Mouse (Mus musculus): ENCODE data around the gene Fam107b. TPM values are rescaled to one million over a fixed set of nuclear protein-coding genes. Genes with fewer than 3 reads are reported as not detected.
A peak's percentile ranks its signal among the peaks of the same experiment; 100 is the strongest.

The Fam107b gene
- total RNA-seq, 2 experiments from 2014 or later = 6.7 to 7.5 TPM

DNA sequence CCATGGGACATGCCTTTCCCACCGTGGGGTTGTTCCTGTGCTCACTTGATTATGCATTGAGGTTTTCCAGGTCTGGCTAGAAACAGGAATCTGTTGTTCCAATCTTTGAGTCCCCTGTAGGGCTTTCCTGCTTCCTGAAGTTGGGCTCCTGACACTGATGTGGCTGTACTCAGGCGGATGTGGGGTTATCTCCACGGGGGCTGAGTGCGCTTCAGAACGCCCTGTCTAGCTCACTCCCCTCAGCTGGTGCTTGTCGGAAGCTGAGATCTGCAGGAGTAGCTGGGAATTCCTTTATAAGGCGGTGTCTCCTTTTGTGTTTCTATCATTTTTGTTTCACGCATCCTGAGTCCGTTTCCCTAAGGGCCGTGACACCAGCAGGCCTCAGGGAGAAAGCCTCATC is 160.5 kb downstream of the Fam107b start:
- intact Hi-C loops (cut with DNase I) = no loop called here
- DNase-seq = no peak

DNA sequence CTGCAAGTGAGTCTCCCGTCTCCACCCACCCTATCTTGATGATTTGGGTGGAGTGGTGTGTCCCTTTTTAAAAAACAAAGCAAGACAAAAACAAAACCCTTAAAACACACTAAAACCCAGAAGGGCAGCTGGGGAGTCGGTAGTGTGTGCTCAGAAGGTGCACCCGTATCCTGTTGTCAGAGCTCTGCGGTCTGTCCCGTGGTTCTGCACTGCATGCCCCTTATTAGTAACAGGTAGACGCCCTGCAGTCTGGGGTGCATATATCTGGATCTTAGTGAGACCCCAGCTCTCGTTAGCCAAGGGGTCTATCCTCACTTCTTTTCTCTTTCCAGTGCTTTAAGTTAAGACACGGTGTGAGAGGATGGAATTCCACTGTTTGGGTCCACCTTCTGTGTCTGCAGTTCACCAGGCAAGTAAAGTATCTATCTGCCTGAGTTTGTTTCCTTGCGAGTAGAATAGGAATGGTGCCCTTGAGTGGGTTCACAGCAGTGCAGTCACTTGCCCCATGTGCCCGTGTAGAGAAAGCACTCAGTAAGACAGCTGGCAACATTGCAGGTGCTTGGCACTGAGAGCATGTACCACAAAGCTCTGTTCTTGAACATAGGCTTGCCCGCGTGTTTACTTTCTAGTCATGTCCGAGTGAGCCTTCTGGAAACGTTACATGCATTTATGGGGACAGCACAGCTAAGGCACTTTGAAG is 161.2 kb downstream of the Fam107b start:
- no peak for DNase-seq
- intact Hi-C loops (cut with DNase I) = no loop called here

- no peak for DNase-seq
- intact Hi-C loops (cut with DNase I) = no loop called here
These were observed 167.8 kb downstream of the Fam107b start for GRCm38 (mm10) chr2:3737917-3738694.

DNA sequence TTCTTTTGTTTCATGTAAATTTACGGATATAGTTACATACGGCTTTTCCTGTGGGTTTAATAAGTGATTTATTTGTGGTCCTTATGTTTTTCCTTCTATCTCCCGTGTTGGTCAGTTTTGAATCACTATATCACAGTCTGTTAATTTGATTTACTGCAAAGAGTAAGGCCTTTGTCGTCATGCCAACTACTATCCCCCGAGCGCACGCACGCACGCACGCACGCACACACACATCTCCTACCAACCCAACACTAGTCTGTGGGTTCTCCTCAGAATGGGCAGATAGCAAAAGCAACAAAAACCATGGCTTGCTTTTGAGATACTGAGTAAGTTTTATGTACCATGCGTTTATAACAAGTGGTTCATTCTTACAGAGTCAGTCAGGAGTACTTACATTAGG is 168.4 kb downstream of the Fam107b start:
- intact Hi-C loops (cut with DNase I) = no loop called here

DNA sequence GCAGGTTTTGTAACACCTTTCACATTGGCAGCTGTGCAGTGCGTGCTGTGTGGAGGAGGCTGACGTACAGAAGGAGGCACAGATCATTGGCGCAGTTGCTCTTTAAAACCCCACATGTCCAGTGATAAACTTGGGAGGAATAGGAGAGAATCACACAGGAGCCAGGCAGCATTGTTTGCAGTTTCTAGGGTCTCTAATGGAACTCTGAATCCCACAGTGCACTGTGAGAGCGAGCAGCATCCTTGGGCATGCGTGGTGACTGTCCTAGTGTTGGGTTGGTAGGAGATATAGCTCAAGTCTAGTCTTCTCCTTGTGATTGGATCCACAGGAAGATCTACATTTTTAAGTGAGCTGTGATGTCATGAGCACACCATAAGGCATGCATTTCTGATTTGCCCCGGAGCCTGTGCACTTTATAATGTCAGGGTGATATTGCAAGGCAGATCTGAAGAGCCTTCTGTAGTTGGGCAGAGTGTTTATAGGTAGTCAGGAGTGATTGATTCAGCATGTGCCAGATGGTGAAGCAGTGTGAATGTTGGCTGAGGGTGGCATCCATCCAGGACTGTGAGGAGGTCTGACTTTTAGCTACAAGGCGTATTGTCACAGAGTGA is 169.2 kb downstream of the Fam107b start:
- intact Hi-C loops (cut with DNase I) = no loop called here
- DNase-seq = no peak

More for the DNA sequence above, 168.4 kb downstream of the Fam107b start:
- DNase-seq = no peak

GRCm38 (mm10) chr2:3740256-3740655 is 170.0 kb downstream of the Fam107b start:
- intact Hi-C loops (cut with DNase I) = no loop called here
- DNase-seq = no peak

DNA sequence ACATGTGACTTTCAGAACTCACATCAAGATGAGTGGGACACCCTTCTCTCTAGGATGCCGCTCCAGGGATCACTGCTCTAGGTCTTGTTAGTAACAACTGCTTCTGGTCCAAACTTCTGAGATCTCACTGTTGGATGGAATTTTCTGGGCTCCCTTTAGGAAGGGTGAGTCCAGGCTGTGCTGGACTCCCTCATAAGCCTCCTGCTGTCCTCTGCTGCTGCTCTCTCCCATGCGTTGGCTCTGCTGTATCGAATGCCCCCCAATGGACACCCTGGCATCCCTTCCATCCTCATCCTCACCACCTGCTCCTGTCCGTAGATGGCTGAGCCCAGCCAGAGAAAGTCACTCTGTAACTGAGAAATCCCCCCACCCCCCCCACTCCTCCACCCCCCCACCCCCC is 170.4 kb downstream of the Fam107b start:
- DNase-seq = no peak

GRCm38 (mm10) chr2:3742519-3742918 is 172.2 kb downstream of the Fam107b start:
- intact Hi-C loops (cut with DNase I) = no loop called here
- no peak for DNase-seq

More for the DNA sequence above, 170.4 kb downstream of the Fam107b start:
- intact Hi-C loops (cut with DNase I) = no loop called here

GRCm38 (mm10) chr2:3745041-3745440 is 174.8 kb downstream of the Fam107b start:
- intact Hi-C loops (cut with DNase I) = no loop called here
- DNase-seq = no peak

DNA sequence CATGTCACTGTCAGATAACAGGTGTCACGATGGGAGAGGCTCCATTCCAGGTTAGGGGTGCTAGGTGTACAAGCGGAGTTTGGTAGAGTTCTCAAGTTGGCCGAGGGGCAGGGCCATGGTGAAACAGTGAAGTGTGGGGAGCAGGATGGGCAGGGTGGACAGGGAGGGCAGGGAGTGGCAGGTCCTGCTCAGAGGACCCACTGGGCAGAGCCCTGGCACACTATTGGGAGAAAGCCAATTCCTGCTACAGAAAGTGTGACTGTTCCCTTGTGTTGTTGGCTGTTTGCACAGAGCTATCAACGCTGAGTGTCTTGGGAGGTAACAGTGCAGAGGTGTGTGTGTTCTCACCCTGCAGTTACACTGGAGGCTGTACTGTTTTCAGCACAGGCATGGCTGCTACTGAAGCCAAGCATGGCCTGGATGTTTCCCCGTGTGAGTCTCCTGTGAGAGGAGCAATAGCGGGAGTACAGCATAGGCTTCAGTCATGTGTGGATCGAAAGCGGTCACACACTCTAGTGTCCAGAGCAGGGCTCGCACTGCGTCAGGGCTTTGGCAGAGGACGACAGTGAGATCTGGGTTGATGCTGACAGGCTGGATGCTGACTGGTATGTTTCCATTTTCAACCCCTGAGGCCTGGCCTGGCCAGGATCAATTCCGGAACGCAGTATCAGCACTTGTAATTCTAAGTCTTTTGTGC is 175.8 kb downstream of the Fam107b start:
- intact Hi-C loops (cut with DNase I) = no loop called here
- DNase-seq = no peak

DNA sequence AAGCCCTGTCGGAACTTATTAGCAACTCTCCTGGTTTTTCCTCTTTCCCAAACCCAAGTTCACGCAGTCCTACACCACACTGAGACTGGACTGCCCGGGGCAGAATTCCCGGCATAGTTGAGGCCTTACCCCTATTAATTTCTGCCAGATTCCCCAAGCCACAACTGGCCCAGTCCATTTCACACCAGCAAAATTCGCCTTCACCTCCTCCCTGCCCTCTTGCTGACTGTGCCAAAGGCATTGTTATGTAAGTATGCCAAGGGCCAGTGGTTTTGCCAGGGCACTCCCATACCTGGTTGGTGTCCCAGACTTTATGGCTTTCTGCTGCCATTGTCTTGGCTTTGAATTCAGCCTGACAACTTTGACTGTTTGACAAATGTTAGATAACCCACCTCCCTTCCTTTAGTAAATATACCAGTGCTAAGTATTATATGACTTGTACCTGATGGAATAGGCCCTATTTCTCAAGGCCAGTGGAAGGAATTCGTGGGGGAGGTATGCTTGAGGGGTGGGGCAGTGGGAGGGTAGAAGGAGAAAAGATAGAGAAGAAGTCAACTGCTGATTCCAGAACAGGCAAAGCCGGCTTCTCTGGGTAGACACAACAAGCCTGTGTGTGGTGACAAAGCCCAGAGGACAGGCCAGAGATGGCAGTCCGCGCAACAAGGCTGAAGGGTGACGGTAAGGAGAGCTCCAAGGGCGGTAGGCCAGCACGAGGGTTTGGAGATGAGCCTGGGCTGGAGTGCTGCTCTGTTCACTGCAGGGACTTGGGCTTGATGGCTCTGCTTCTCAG is 178.6 kb downstream of the Fam107b start:
- peak; percentile 23 to 24 for DNase-seq
- intact Hi-C loops (cut with DNase I) = no loop called here

DNA sequence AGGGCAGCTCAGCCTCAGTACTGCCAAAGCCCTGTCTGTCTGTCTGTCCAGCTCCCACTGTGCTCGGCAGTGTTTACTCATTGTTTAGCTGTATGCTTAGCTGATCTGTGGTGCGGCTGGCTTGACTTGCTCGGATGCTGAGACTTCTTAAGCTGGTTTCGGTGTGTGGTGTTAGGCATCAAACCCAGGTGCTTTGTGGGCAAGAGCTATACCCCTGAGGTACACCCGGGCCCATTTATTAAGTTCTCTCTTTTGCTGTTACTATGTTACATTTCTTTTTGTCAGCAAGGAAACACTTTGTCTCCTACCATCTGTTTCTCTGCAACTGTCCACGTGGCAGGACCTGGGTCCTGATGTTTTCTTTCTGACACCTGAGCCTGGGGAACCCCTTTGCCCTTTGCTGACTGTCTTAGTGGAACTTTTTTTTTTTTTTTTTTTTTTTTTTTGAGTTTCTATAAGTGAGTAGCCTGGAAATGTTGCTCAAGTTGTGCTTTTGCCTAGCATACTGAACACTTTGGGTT is 179.3 kb downstream of the Fam107b start:
- intact Hi-C loops (cut with DNase I) = no loop called here
- DNase-seq = no peak

DNA sequence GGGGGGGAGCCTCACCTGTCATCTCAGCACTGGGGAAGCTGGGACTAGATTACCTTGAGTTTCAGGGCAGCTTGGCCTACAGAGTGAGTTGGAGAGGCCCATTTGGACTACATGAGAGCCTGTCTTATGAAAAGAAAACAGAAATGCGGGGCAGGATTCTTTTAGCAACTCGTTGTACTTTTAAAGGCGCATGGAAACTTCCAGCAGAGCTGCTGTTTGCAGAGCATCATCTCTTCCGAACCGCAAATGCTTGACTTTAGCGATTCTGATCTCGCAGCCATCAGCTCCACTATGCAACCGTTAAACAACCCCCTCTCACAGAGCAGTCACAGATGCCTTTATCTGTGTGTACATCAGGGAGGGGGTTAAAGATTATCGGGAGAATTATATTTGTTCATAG is 179.8 kb downstream of the Fam107b start:
- intact Hi-C loops (cut with DNase I) = no loop called here

GRCm38 (mm10) chr2:3752365-3752764 is 182.1 kb downstream of the Fam107b start:
- intact Hi-C loops (cut with DNase I) = no loop called here
- no peak for DNase-seq

More for the DNA sequence above, 179.8 kb downstream of the Fam107b start:
- DNase-seq = no peak

GRCm38 (mm10) chr2:3752893-3753292 is 182.6 kb downstream of the Fam107b start:
- DNase-seq = no peak
- intact Hi-C loops (cut with DNase I) = no loop called here

- intact Hi-C loops (cut with DNase I) = no loop called here
These were observed 183.5 kb downstream of the Fam107b start for GRCm38 (mm10) chr2:3753749-3754148.

GRCm38 (mm10) chr2:3755936-3756335 is 185.6 kb downstream of the Fam107b start:
- intact Hi-C loops (cut with DNase I) = no loop called here
- DNase-seq = no peak

More at GRCm38 (mm10) chr2:3753749-3754148, 183.5 kb downstream of the Fam107b start:
- DNase-seq = no peak

DNA sequence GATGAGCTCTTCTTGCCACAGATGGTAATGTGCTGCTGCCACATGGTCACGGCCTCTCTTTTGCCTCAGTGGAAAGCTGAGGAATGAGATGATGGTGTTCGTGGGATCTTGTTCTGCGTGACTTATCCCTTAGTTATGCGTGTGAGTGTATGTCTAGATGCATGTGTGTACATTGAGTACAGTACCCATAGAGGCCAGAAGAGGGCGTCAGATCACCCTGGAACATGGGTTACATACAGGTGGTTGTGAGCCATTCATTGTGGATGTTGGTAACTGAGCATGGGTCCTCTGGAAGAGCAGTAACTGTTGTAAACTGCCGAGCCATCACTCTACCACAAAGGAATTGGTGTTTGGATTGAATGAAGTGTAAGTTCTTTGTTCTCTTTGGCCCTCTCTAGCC is 188.1 kb downstream of the Fam107b start:
- DNase-seq = no peak
- intact Hi-C loops (cut with DNase I) = no loop called here

- DNase-seq = no peak
- intact Hi-C loops (cut with DNase I) = loop anchor here (10.0 kb wide), 1 partner anchor 46 kb away; no protein-coding TSS in a partner anchor
These were observed 190.0 kb downstream of the Fam107b start for GRCm38 (mm10) chr2:3760234-3760836.

Data from heart, postnatal 36 days (tissue).